Mouse (Mus musculus) kidney, embryonic 15.5 days (tissue): Measurements from ENCODE around the gene Pcyt2. TPM values are rescaled to one million over a fixed set of nuclear protein-coding genes. Genes with fewer than 3 reads are reported as not detected.

Experiments
- ATAC-seq: fragments of 200-750 bp; cut with Nextera tagmentation; replicated peaks from 2 replicates; pipeline ENCODE4 v1.8.0; 2017; ENCODE audit warnings: moderate TSS enrichment; ENCODE audit not compliant: low FRiP score
- H3K27ac ChIP-seq: fragments of 300-500 bp; sonication (generic); 2 replicates; pipeline ENCODE4 v1.5.1; 2015; ENCODE audit warnings: mild to moderate bottlenecking, inconsistent platforms
- H3K27me3 ChIP-seq: fragments of 300-500 bp; sonication (generic); 2 replicates; pipeline ENCODE4 v1.6.1; 2015; ENCODE audit warnings: inconsistent platforms
- H3K36me3 ChIP-seq: fragments of 300-500 bp; sonication (generic); 2 replicates; pipeline ENCODE4 v1.6.1; 2015; ENCODE audit warnings: inconsistent platforms
- H3K4me1 ChIP-seq: fragments of 300-500 bp; sonication (generic); 2 replicates; pipeline ENCODE4 v1.6.1; 2015; ENCODE audit warnings: inconsistent platforms
- H3K4me2 ChIP-seq: fragments of 300-500 bp; sonication (generic); 2 replicates; pipeline ENCODE4 v1.6.1; 2015; ENCODE audit warnings: moderate library complexity, mild to moderate bottlenecking, inconsistent platforms
- H3K4me3 ChIP-seq: fragments of 300-500 bp; sonication (generic); replicated peaks from 2 replicates; pipeline ENCODE4 v1.5.1; 2015; ENCODE audit warnings: mild to moderate bottlenecking, inconsistent platforms
- H3K9ac ChIP-seq: fragments of 300-500 bp; sonication (generic); 2 replicates; pipeline ENCODE4 v1.6.1; 2015; ENCODE audit warnings: mild to moderate bottlenecking, inconsistent platforms
- H3K9me3 ChIP-seq: fragments of 300-500 bp; sonication (generic); replicated peaks from 2 replicates; pipeline ENCODE4 v1.6.1; 2016; ENCODE audit warnings: inconsistent platforms
- WGBS: fragments of 180-500 bp; shearing (Covaris S2); methylation state at CpG from one replicate; pipeline ENCODE4 v1.1.7; 2015; ENCODE audit warnings: mixed read lengths; 5-methylcytosine and 5-hydroxymethylcytosine counted together
- polyA plus RNA-seq: library from polyadenylated mRNA; unstranded; fragments of >200 nt; fragmentation: Nextera tagmentation; extraction: Ambion mirVana; gene quantifications from 2 replicates; pipeline ENCODE4 v1.2.1, GENCODE M21; 2015

The Pcyt2 gene
- polyA plus RNA-seq, 1 experiment from 2014 or later, result 140 TPM

DNA sequence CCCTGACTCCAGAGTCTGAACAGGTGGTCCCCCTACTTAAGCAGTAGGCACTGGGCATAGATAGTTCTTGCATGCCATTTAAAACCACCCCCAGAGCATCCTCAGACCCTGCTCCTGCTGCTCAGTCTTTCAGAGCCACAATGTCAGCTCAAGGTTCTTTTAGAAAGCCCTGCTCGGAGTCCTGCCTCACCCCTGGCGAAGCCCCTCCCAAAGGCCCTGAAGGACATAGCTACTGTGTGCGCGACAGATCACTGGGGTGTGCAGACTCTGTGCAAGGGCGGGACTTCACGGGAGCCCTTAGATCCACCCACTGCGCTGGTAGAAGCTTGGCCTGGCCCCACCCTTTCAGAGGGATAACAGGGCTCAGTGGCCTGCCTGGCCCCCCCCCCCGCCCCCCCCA lies 8.5 kb downstream of the Pcyt2 start:
- peak overlapping the region; percentile 33 for H3K27ac ChIP-seq
- H3K4me3 ChIP-seq, result peak overlapping the region; percentile 37; the same call in 1 of the 2 replicates
- H3K36me3 ChIP-seq, result peaks cover 66% of the 10 kb centered on the region
- H3K9me3 ChIP-seq, result no peaks in the 10 kb centered on the region
- peak; percentile 63 for ATAC-seq
- 20% methylated on average over 8 of the region's 8 CpGs for WGBS
- H3K27me3 ChIP-seq, result no peaks in the 10 kb centered on the region
- peaks cover 29% of the 10 kb centered on the region for H3K4me1 ChIP-seq
- H3K4me2 ChIP-seq, result peak overlapping the region; percentile 65
- H3K9ac ChIP-seq, result no peak overlapping the region; the same call in 1 of the 2 replicates

GRCm38 (mm10) chr11:120608241-120609034 lies 9.3 kb downstream of the Pcyt2 start, which contains the start of gene Npb:
Npb (plus strand) TSS chr11:120608477.
- Histone ChIP-seq H3K36me3 (peaks cover 66% of the 10 kb centered on the region), H3K4me3 (peak within 1 kb of the TSS; percentile 37), H3K27me3 (no peaks in the 10 kb centered on the region), H3K4me2 (peak within 1 kb of the TSS; percentile 65), H3K9ac (peak within 1 kb of the TSS; percentile 44), H3K27ac (peak within 1 kb of the TSS; percentile 33), H3K4me1 (peaks cover 29% of the 10 kb centered on the region), H3K9me3 (no peaks in the 10 kb centered on the region)
- 0 out of 2 replicates have a peak, but pooled peaks have one; percentile 17 for ATAC-seq
- WGBS, result 4% methylated on average over 45 of the region's 45 CpGs

GRCm38 (mm10) chr11:120606764-120607163 lies 11.0 kb downstream of the Pcyt2 start:
- 66% methylated on average over 4 of the region's 4 CpGs for WGBS
- Histone ChIP-seq H3K27ac (0 out of 2 replicates have a peak overlapping the region, but pooled peaks have one; percentile 1), H3K9me3 (no peaks in the 10 kb centered on the region), H3K36me3 (peaks cover 67% of the 10 kb centered on the region), H3K4me1 (peaks cover 29% of the 10 kb centered on the region), H3K27me3 (no peaks in the 10 kb centered on the region), H3K4me2 (no peak overlapping the region), H3K9ac (0 out of 2 replicates have a peak overlapping the region, but pooled peaks have one; percentile 7), H3K4me3 (no peak overlapping the region)
- no peak for ATAC-seq

GRCm38 (mm10) chr11:120605667-120606066 lies 12.1 kb downstream of the Pcyt2 start:
- no peaks in the 10 kb centered on the region for H3K27me3 ChIP-seq
- H3K4me1 ChIP-seq, result peaks cover 29% of the 10 kb centered on the region
- no peak for ATAC-seq
- H3K4me2 ChIP-seq, result no peak overlapping the region
- H3K9me3 ChIP-seq, result no peaks in the 10 kb centered on the region
- H3K36me3 ChIP-seq, result peaks cover 66% of the 10 kb centered on the region
- H3K4me3 ChIP-seq, result no peak overlapping the region
- H3K27ac ChIP-seq, result no peak overlapping the region
- 90% methylated on average over 7 of the region's 7 CpGs for WGBS
- no peak overlapping the region for H3K9ac ChIP-seq

GRCm38 (mm10) chr11:120603545-120603944 lies 14.2 kb downstream of the Pcyt2 start:
- H3K4me3 ChIP-seq, result no peak overlapping the region
- no peak for ATAC-seq
- peaks cover 29% of the 10 kb centered on the region for H3K4me1 ChIP-seq
- H3K9me3 ChIP-seq, result no peaks in the 10 kb centered on the region
- H3K27ac ChIP-seq, result no peak overlapping the region
- 78% methylated on average over 2 of the region's 2 CpGs for WGBS
- no peaks in the 10 kb centered on the region for H3K27me3 ChIP-seq
- H3K4me2 ChIP-seq, result no peak overlapping the region
- H3K9ac ChIP-seq, result no peak overlapping the region
- H3K36me3 ChIP-seq, result peaks cover 68% of the 10 kb centered on the region

DNA sequence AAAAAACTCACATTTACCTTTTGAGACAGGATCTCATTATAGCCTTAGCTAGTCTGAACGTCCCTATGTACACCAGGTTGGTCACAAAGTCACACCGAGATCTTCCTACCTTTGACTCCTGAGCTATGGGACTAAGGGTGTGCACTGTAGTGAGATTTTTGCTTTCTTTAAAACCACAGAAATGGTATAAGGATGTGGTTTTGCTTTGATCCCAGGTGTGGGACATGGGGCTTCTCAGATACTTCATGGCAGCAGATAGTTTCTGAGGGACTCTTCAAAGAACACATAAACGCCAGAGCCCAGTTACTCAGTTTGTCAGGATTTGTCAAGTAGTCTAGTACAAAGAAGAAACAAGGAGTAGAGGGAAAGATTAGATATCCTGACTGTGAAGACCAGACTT lies 17.0 kb downstream of the Pcyt2 start:
- no peaks in the 10 kb centered on the region for H3K9me3 ChIP-seq
- no peak overlapping the region for H3K27ac ChIP-seq
- H3K9ac ChIP-seq, result no peak overlapping the region
- ATAC-seq, result no peak
- 94% methylated on average over 3 of the region's 3 CpGs for WGBS
- H3K4me3 ChIP-seq, result no peak overlapping the region
- peaks cover 29% of the 10 kb centered on the region for H3K4me1 ChIP-seq
- H3K36me3 ChIP-seq, result peaks cover 72% of the 10 kb centered on the region
- H3K4me2 ChIP-seq, result no peak overlapping the region
- no peaks in the 10 kb centered on the region for H3K27me3 ChIP-seq

DNA sequence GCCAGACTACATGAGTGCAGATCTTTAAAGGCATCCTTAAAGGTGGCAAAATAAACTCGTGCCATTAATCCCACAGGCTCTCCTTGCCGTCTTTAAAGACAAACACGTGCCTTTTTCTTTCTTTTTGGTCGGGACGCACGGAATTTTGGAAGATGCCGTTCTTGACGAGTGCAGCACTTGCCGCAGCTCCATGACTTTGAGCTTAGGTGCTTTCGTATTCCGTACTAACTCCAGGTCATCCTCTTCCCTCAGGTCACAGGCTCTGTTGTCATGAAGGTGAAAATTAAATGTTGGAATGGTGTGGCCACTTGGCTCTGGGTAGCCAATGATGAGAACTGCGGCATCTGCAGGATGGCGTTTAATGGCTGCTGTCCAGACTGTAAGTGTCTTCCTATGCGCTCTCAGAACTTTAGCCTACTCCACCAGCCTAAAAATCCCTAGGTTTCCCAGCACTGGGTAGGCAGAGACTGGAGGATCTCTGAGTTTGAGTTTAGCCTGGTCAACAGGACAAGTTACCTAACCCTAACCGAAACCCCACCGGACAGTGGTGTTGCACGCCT lies 18.7 kb downstream of the Pcyt2 start:
- Histone ChIP-seq H3K36me3 (peaks cover 71% of the 10 kb centered on the region), H3K4me1 (peaks cover 32% of the 10 kb centered on the region), H3K27ac (peak overlapping the region; percentile 89), H3K4me3 (peak overlapping the region; percentile 99), H3K9me3 (no peaks in the 10 kb centered on the region), H3K4me2 (peak overlapping the region; percentile 92), H3K27me3 (no peaks in the 10 kb centered on the region), H3K9ac (peak overlapping the region; percentile 74)
- 41% methylated on average over 17 of the region's 17 CpGs for WGBS
- ATAC-seq, result no peak

- no peaks in the 10 kb centered on the region for H3K9me3 ChIP-seq
- peak within 1 kb of the TSS; percentile 89 for H3K27ac ChIP-seq
- H3K27me3 ChIP-seq, result no peaks in the 10 kb centered on the region
- peak within 1 kb of the TSS; percentile 92 for H3K4me2 ChIP-seq
- WGBS, result under 1% methylated on average over 86 of the region's 88 CpGs
- H3K36me3 ChIP-seq, result peaks cover 71% of the 10 kb centered on the region
- H3K4me3 ChIP-seq, result peak within 1 kb of the TSS; percentile 99
- ATAC-seq, result peak; percentile 98
- peak within 1 kb of the TSS; percentile 92 for H3K9ac ChIP-seq
- H3K4me1 ChIP-seq, result peaks cover 32% of the 10 kb centered on the region
These were observed 19.3 kb downstream of the Pcyt2 start, which contains the start of the genes Alyref and Anapc11 for GRCm38 (mm10) chr11:120598283-120598989. Alyref (minus strand) TSS chr11:120598365. Anapc11 (plus strand) TSS chr11:120598421.

- Histone ChIP-seq H3K27ac (peak overlapping the region; percentile 89), H3K4me1 (peaks cover 32% of the 10 kb centered on the region), H3K36me3 (peaks cover 71% of the 10 kb centered on the region), H3K4me3 (peak overlapping the region; percentile 99), H3K9ac (peak overlapping the region; percentile 92), H3K27me3 (no peaks in the 10 kb centered on the region), H3K4me2 (peak overlapping the region; percentile 92), H3K9me3 (no peaks in the 10 kb centered on the region)
- WGBS, result 2% methylated on average over 99 of the region's 99 CpGs
- ATAC-seq, result peak; percentile 61
These were observed 20.2 kb downstream of the Pcyt2 start for GRCm38 (mm10) chr11:120597240-120598235.

GRCm38 (mm10) chr11:120588531-120588930 lies 29.2 kb downstream of the Pcyt2 start:
- H3K9ac ChIP-seq, result no peak overlapping the region
- H3K4me2 ChIP-seq, result no peak overlapping the region
- no peak overlapping the region for H3K27ac ChIP-seq
- no peak overlapping the region for H3K4me3 ChIP-seq
- no peaks in the 10 kb centered on the region for H3K27me3 ChIP-seq
- H3K36me3 ChIP-seq, result peaks cover 99% of the 10 kb centered on the region
- 90% methylated on average over 6 of the region's 6 CpGs for WGBS
- no peaks in the 10 kb centered on the region for H3K9me3 ChIP-seq
- no peaks in the 10 kb centered on the region for H3K4me1 ChIP-seq
- ATAC-seq, result no peak

DNA sequence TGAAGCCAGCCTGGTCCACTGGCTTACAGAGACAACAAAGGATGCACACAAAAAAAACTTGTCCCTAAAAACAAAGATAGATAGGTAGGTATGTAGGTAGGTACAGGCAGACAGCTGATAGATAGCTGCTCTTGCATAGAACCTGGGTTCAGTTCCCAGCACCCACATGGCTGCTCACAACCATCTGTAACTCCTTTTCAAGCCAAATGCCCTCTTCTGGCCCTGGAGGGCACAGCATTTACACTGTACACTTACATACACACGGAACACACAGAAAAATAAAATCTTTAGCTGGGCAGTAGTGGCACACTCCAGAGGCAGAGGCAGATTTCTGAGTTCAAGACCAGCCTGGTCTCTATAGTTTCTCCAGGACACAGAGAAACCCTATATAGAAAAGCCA lies 33.8 kb downstream of the Pcyt2 start:
- Histone ChIP-seq H3K27me3 (no peaks in the 10 kb centered on the region), H3K4me1 (peaks cover 29% of the 10 kb centered on the region), H3K9ac (no peak overlapping the region), H3K9me3 (no peaks in the 10 kb centered on the region), H3K36me3 (peaks cover 66% of the 10 kb centered on the region), H3K4me2 (no peak overlapping the region), H3K27ac (no peak overlapping the region), H3K4me3 (no peak overlapping the region)
- 100% methylated on average over 1 of the region's 1 CpGs for WGBS
- ATAC-seq, result no peak
